Comparison of ENCODE assay signal across 21 mouse cellular contexts in the genomic region with DNA sequence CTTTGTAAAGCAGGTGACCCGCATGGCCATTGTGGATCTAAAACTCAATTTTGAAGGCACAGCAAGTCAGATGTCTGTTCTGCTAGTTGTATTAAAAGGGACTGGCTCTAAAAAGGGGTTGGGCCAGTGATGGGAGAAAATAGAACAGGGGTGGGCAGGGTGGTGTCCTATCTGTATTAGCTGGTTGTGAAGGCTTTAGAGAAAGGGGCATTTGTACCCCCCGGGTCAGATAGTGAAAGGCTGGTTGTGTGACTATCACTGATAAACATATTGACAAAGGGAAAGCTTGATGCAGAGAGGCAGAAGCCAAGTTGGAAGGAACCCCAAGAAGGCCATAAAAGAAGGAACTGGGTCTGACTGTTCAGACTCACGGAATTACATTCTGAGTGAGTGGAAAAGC. TPM values are rescaled to one million over a fixed set of nuclear protein-coding genes. Genes with fewer than 3 reads are reported as not detected.
DNase-seq lines count a peak whose midpoint lies in the region; ATAC-seq lines count a peak whose summit lies in the region.
"Had no signal": no experiment of that assay in that cellular context is flagged by ENCODE, and none has a peak within 500 bp of the region (broad histone marks: within the 10 kb centered on the region; RNA-seq: fewer than 3 reads in every experiment).

No protein-coding gene starts in this region.

- 0 out of 2 replicates have a peak overlapping the region, but pooled peaks have one; percentile 1 for H3K4me2 ChIP-seq in hindbrain, embryonic 15.5 days
- no peak overlapping the region for H3K4me2 ChIP-seq in hindbrain, embryonic 16.5 days (ENCODE audit: low read length)
- H3K4me2 ChIP-seq in liver, embryonic 12.5 days, result peak overlapping the region; percentile 94
- H3K4me2 ChIP-seq: forebrain, embryonic 15.5 days; intestine, embryonic 15.5 days; midbrain, embryonic 13.5 days had no signal

- peaks cover 55% of the 10 kb centered on the region for H3K36me3 ChIP-seq in erythroblast, embryonic 14.5 days (ENCODE audit: control insufficient read depth)
- H3K36me3 ChIP-seq in hindbrain, embryonic 15.5 days, result no peaks in the 10 kb centered on the region
- H3K36me3 ChIP-seq in hindbrain, embryonic 16.5 days (ENCODE audit: control insufficient read depth, insufficient read depth, low read length), result no peaks in the 10 kb centered on the region
- H3K36me3 ChIP-seq in liver, embryonic 12.5 days, result peaks cover 29% of the 10 kb centered on the region
- H3K36me3 ChIP-seq: forebrain, embryonic 15.5 days; intestine, embryonic 15.5 days; midbrain, embryonic 13.5 days had no signal

- H3K27ac ChIP-seq in hindbrain, embryonic 15.5 days (replicated peaks), result no peak overlapping the region
- no peak overlapping the region for H3K27ac ChIP-seq in hindbrain, embryonic 16.5 days (ENCODE audit: low read depth, low read length)
- peak overlapping the region; percentile 90 for H3K27ac ChIP-seq in liver, embryonic 12.5 days
- H3K27ac ChIP-seq: forebrain, embryonic 15.5 days; intestine, embryonic 15.5 days; midbrain, embryonic 13.5 days had no signal

- no peaks in the 10 kb centered on the region for H3K27me3 ChIP-seq in erythroblast, embryonic 14.5 days (ENCODE audit: control insufficient read depth)
- no peaks in the 10 kb centered on the region for H3K27me3 ChIP-seq in hindbrain, embryonic 15.5 days
- H3K27me3 ChIP-seq in hindbrain, embryonic 16.5 days (replicated peaks; ENCODE audit: control insufficient read depth, insufficient read depth, low read length), result no peaks in the 10 kb centered on the region
- H3K27me3 ChIP-seq in liver, embryonic 12.5 days (replicated peaks), result no peaks in the 10 kb centered on the region
- H3K27me3 ChIP-seq: forebrain, embryonic 15.5 days; intestine, embryonic 15.5 days; midbrain, embryonic 13.5 days had no signal

- WGBS in hindbrain, embryonic 15.5 days, result 84% methylated on average over 3 of the region's 3 CpGs
- WGBS in hindbrain, embryonic 16.5 days, result 86% methylated on average over 3 of the region's 3 CpGs
- 28% methylated on average over 3 of the region's 3 CpGs for WGBS in liver, embryonic 12.5 days (ENCODE audit: insufficient replicate concordance)

- ATAC-seq in erythroblast, adult 5-6 weeks (replicated peaks; ENCODE audit: low FRiP score, poor library complexity, severe bottlenecking), result no peak
- no peak for ATAC-seq in hindbrain, embryonic 15.5 days (ENCODE audit: low FRiP score, low read depth)
- ATAC-seq in hindbrain, embryonic 16.5 days, result no peak
- ATAC-seq in liver, embryonic 12.5 days, result peak; percentile 82
- peak; percentile 71 for ATAC-seq in megakaryocyte-erythroid progenitor cell, adult 5-6 weeks (replicated peaks; ENCODE audit: low FRiP score, low TSS enrichment, poor library complexity, severe bottlenecking)
- ATAC-seq: activated CD4-positive, CD25-positive, alpha-beta regulatory T cell, adult 4 months; forebrain, embryonic 15.5 days; intestine, embryonic 15.5 days; midbrain, embryonic 13.5 days had no signal

- H3K4me1 ChIP-seq in erythroblast, embryonic 14.5 days (ENCODE audit: control insufficient read depth), result peaks cover 86% of the 10 kb centered on the region
- peaks cover 59% of the 10 kb centered on the region for H3K4me1 ChIP-seq in hindbrain, embryonic 15.5 days (replicated peaks)
- peaks cover 32% of the 10 kb centered on the region for H3K4me1 ChIP-seq in hindbrain, embryonic 16.5 days (ENCODE audit: control insufficient read depth, insufficient read depth, low read depth, low read length)
- H3K4me1 ChIP-seq in liver, embryonic 12.5 days, result peaks cover 83% of the 10 kb centered on the region

- H3K9me3 ChIP-seq in erythroblast, embryonic 14.5 days (ENCODE audit: control insufficient read depth, low read length), result no peaks in the 10 kb centered on the region
- H3K9me3 ChIP-seq in hindbrain, embryonic 15.5 days, result no peaks in the 10 kb centered on the region
- H3K9me3 ChIP-seq in hindbrain, embryonic 16.5 days (ENCODE audit: control insufficient read depth, low read length), result no peaks in the 10 kb centered on the region
- no peaks in the 10 kb centered on the region for H3K9me3 ChIP-seq in liver, embryonic 12.5 days (replicated peaks)
- H3K9me3 ChIP-seq: forebrain, embryonic 15.5 days; intestine, embryonic 15.5 days; midbrain, embryonic 13.5 days had no signal

- no peak overlapping the region for H3K9ac ChIP-seq in hindbrain, embryonic 15.5 days
- no peak overlapping the region for H3K9ac ChIP-seq in hindbrain, embryonic 16.5 days (ENCODE audit: low read depth, low read length)
- H3K9ac ChIP-seq in liver, embryonic 12.5 days, result peak overlapping the region; percentile 70
- H3K9ac ChIP-seq: forebrain, embryonic 15.5 days; intestine, embryonic 15.5 days; midbrain, embryonic 13.5 days had no signal

- peak overlapping the region; percentile 55 for H3K4me3 ChIP-seq in erythroblast, embryonic 14.5 days (replicated peaks)
- H3K4me3 ChIP-seq in hindbrain, embryonic 15.5 days, result no peak overlapping the region
- H3K4me3 ChIP-seq in hindbrain, embryonic 16.5 days (ENCODE audit: low read length), result no peak overlapping the region
- H3K4me3 ChIP-seq in liver, embryonic 12.5 days, result peak overlapping the region; percentile 90
- H3K4me3 ChIP-seq: forebrain, embryonic 15.5 days; intestine, embryonic 15.5 days; midbrain, embryonic 13.5 days had no signal

- DNase-seq in cerebellum, postnatal 14 days, result no peak
- DNase-seq in adrenal gland, adult 8-10 months, result no peak
- DNase-seq: adrenal gland, postnatal 14 days; cerebellum, adult 18-20 months; gastrocnemius, postnatal 36 days; kidney, adult 9 months; kidney, postnatal 36 days; lung, adult 2 months; lung, postnatal 4 days; retina, postnatal 1 day; thymus, adult 2 months had no signal

RNA-seq across cellular contexts. Expression of a gene that starts 4.2 kb away (rescaled TPM):
- polyA plus RNA-seq in erythroblast, embryonic 14.5 days (2012), result 1.4 and 1.5 TPM in 2 replicates
- total RNA-seq in erythroblast, adult 5-6 weeks (2015; ENCODE audit: low replicate concordance), result 6.7 and 8.5 TPM in 2 replicates
- total RNA-seq in erythroblast, adult 5-6 weeks (2017; ENCODE audit: low replicate concordance), result 7.8 and 11.7 TPM in 2 replicates
- 9.2 and 10.7 TPM in 2 replicates for polyA plus RNA-seq in hindbrain, embryonic 15.5 days (2015; fragmentation: Nextera tagmentation; extraction: Ambion mirVana)
- 8.7 and 10.0 TPM in 2 replicates for polyA plus RNA-seq in hindbrain, embryonic 16.5 days (2015; fragmentation: Nextera tagmentation; extraction: Ambion mirVana)
- 11.3 and 12.0 TPM in 2 replicates for polyA plus RNA-seq in liver, embryonic 12.5 days (2016; fragmentation: Nextera tagmentation; extraction: Ambion mirVana)
- total RNA-seq in megakaryocyte-erythroid progenitor cell, adult 5-6 weeks (2014; fragmentation: Nextera tagmentation), result 11.4 and 14.8 TPM in 2 replicates
- 14.4 and 26.4 TPM in 2 replicates for total RNA-seq in megakaryocyte-erythroid progenitor cell, adult 5-6 weeks (2017)
- 10 to 100 TPM; 13.8 to 15.8 (median 15.0) TPM for total RNA-seq in adrenal gland, adult 8-10 months (2022)

RNA-seq across cellular contexts. Expression of a gene that starts 34.1 kb away (rescaled TPM):
- polyA plus RNA-seq in erythroblast, embryonic 14.5 days (2012), result 1.1 and 1.2 TPM in 2 replicates
- 27.7 and 28.0 TPM in 2 replicates for total RNA-seq in erythroblast, adult 5-6 weeks (2015; ENCODE audit: low replicate concordance)
- 14.8 and 15.1 TPM in 2 replicates for total RNA-seq in erythroblast, adult 5-6 weeks (2017; ENCODE audit: low replicate concordance)
- 86.5 and 90.7 TPM in 2 replicates for polyA plus RNA-seq in hindbrain, embryonic 15.5 days (2015; fragmentation: Nextera tagmentation; extraction: Ambion mirVana)
- 94.9 and 99.1 TPM in 2 replicates for polyA plus RNA-seq in hindbrain, embryonic 16.5 days (2015; fragmentation: Nextera tagmentation; extraction: Ambion mirVana)
- 60.7 and 65.5 TPM in 2 replicates for polyA plus RNA-seq in liver, embryonic 12.5 days (2016; fragmentation: Nextera tagmentation; extraction: Ambion mirVana)
- total RNA-seq in megakaryocyte-erythroid progenitor cell, adult 5-6 weeks (2014; fragmentation: Nextera tagmentation), result 38.0 and 42.2 TPM in 2 replicates
- 44.9 and 47.5 TPM in 2 replicates for total RNA-seq in megakaryocyte-erythroid progenitor cell, adult 5-6 weeks (2017)
- 100 to 1,000 TPM in 3 of 4 experiments, 10 to 100 TPM in 1; 94.9 to 132 (median 113) TPM for total RNA-seq in adrenal gland, adult 8-10 months (2022)

RNA-seq across cellular contexts. Expression of a gene that starts 54.8 kb away (rescaled TPM):
- 9.9 and 13.6 TPM in 2 replicates for polyA plus RNA-seq in erythroblast, embryonic 14.5 days (2012)
- total RNA-seq in erythroblast, adult 5-6 weeks (2015; ENCODE audit: low replicate concordance), result 22.6 and 33.0 TPM in 2 replicates
- total RNA-seq in erythroblast, adult 5-6 weeks (2017; ENCODE audit: low replicate concordance), result 14.6 and 24.2 TPM in 2 replicates
- 118 and 127 TPM in 2 replicates for polyA plus RNA-seq in hindbrain, embryonic 15.5 days (2015; fragmentation: Nextera tagmentation; extraction: Ambion mirVana)
- 117 and 122 TPM in 2 replicates for polyA plus RNA-seq in hindbrain, embryonic 16.5 days (2015; fragmentation: Nextera tagmentation; extraction: Ambion mirVana)
- 162 and 173 TPM in 2 replicates for polyA plus RNA-seq in liver, embryonic 12.5 days (2016; fragmentation: Nextera tagmentation; extraction: Ambion mirVana)
- total RNA-seq in megakaryocyte-erythroid progenitor cell, adult 5-6 weeks (2014; fragmentation: Nextera tagmentation), result 141 and 167 TPM in 2 replicates
- total RNA-seq in megakaryocyte-erythroid progenitor cell, adult 5-6 weeks (2017), result 151 and 194 TPM in 2 replicates
- 10 to 100 TPM; 30.4 to 43.3 (median 34.4) TPM for total RNA-seq in adrenal gland, adult 8-10 months (2022)

Comparison
In these comparisons a context has a peak if more than half of its experiments do, and no peak if none do; other contexts are left out.
1. H3K4me3 ChIP-seq: peak in erythroblast, embryonic 14.5 days (single experiment) and liver, embryonic 12.5 days (single experiment); none in hindbrain, embryonic 15.5 days (single experiment) and hindbrain, embryonic 16.5 days (single experiment).
2. ATAC-seq: peak in liver, embryonic 12.5 days (single experiment) and megakaryocyte-erythroid progenitor cell, adult 5-6 weeks (single experiment); none in erythroblast, adult 5-6 weeks (single experiment), hindbrain, embryonic 15.5 days (single experiment) and hindbrain, embryonic 16.5 days (single experiment).
3. RNA of a gene that starts 34.1 kb away (polyA plus RNA-seq): 94.9 to 99.1 TPM in hindbrain, embryonic 16.5 days, 86.5 to 90.7 TPM in hindbrain, embryonic 15.5 days and 60.7 to 65.5 TPM in liver, embryonic 12.5 days; 1.1 to 1.2 TPM in erythroblast, embryonic 14.5 days; every median in the first group is over 10 times any median in the second.